Mouse (Mus musculus) granulocyte monocyte progenitor cell, adult 5-6 weeks (primary cell): ENCODE measurements at regions not wholly inside any gene's neighbourhood (a gene's known extent, or its start where the extent isn't known, plus 50 kb on each side); places are given as distances from the start of the nearest gene placed in this dataset.

Source experiments
- ATAC-seq: replicated peaks from 2 replicates; pipeline ENCODE4 v1.8.0; 2016; ENCODE audit warnings: mild to moderate bottlenecking, moderate TSS enrichment, inconsistent platforms; ENCODE audit not compliant: poor library complexity, severe bottlenecking

DNA sequence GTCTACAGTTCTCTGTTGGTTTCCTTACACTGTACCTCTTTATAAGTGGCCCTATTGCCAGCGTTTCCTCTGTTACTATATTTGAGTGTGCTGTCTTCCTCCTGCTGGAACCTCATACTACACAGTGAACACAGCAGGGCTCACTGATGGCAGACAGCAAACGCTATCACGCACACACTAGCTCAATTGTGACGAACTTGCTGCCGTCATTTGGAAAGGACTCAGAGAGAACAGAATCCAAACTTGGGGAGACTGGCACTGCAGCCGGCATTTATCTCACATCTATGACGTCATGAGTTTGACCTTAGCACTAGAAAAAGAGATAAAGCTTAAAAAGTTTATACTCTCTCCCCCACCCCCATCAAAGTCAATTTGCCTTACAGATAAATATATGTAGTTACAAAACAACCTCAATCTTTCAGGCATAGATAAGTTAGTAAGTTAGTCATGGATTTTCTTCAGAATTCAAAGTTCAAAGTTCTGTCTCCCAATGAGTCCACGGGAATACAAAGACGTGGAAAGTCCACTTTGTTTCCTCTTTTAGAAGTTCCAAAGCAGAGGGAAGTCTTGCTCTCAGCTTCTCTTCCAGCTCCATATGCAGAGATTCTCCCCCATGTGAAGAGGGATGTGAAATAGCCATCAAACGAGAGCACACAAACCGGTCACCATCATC is 196.8 kb downstream of the Sptssa start:
- peak; percentile 17 for ATAC-seq

DNA sequence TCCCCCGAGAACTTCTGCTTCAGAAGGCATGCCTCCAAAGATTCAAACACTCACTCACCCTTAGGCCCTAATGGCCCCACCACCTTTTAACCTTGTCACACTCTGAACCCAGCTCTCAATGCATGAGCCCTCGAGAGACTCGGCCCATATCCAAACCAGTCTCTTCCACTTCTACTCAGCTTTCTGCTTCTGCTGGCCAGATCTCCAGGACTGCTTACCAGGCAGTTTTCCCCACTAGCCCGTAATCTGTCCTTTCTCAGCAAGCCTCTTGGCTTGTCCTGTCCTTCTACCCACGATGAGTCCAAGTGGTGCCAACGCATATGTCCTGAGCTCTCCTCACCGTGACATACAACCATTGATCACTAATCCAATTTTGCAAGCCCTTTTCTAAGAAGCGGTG is 199.6 kb downstream of the Sptssa start:
- no peak for ATAC-seq

DNA sequence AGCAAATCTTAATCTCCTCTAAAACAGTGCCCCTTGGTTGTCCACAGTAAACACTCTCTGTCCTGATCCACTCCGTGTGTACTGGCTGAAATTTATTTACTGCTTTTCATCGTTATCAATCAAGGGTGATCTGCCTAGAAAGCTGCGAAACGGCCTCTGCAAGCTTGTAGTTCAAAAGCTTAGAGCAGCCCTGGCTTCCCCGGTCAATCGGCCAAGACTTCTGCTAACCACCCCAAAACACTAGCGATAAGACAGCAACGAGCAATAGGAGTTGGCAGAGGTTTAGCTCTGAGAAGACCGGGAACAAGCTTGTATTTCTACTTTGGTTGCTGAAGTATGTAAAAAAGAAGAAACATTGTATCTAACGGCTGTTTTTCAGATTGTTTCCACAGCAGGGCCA is 201.8 kb downstream of the Sptssa start:
- ATAC-seq = no peak

DNA sequence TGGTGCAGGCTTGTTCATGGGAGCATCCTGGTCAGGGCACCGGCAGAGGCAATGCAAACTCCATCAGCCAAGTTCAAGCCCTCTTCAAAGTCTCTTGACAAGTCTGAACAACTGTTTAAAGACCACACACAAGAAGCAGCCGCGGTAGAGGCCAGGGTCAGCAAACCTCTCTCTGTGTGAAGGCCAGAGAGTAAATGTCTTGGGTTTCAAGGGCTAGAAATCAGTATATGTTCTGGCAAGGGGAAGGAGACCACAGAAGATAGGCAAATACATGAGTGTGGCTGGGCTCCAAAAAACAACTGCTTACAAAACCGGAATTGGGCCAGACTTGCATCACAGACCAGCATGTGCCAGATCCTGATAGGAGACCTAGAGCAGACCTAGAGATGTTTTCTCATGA is 203.0 kb downstream of the Sptssa start:
- ATAC-seq = peak; percentile 92

DNA sequence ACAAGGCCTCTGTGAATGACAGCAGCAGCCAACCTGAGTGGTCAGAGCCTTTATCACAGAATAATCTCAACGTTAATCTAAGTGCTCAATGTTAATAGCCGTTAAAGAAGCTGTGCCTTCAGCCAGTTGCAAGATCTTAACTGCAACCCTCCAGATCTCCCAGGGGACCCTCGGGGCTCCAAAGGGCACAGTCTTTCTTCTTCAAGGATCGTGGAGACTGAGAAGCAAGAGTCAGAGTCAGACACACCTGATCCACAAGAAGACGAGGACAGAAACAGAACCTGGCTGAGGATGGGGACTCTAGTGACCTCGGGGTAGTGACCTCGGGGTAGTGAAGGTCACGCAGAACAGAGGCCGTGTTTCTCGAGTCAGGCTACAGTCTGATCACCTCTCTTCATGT is 206.0 kb downstream of the Sptssa start:
- ATAC-seq = no peak

DNA sequence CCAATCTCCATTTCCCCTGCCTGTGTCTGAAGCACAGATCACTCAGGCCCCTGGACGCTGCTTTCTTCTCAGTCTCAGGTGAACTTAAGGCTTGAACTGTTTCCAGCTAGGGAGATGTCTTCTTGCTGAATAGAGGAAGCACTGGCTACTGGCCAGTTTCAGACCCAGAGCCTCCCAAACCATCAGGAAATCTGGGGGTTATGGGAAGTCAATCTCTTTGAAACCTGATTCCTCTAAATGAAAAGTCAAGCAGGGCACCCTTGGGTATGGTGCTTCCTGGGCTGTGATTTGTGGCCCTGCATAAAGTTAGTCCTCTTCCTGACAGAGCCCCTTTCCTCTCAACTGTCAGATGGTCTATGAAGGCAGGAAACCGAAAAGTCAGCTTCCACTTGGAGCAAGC is 208.2 kb downstream of the Sptssa start:
- peak; percentile 44 for ATAC-seq

DNA sequence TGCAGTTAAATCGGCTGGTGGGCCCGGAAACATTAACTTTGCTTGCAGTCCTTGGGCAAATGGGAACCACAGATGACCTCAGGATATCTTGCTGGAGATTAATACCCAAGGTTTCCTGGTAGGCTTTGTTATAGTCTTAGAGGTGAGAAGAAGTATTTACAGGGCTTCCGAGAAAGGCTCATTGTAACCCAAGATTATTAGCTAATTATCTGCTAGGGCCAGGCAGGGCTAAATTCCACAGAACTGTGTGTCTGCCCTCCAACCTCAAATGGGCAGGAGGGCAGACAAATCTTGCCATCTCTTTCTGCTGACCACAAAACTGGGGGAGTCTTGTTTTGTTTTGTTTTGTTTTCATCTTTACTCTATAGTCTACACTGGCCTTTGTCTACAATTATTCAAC is 209.0 kb downstream of the Sptssa start:
- ATAC-seq = no peak

DNA sequence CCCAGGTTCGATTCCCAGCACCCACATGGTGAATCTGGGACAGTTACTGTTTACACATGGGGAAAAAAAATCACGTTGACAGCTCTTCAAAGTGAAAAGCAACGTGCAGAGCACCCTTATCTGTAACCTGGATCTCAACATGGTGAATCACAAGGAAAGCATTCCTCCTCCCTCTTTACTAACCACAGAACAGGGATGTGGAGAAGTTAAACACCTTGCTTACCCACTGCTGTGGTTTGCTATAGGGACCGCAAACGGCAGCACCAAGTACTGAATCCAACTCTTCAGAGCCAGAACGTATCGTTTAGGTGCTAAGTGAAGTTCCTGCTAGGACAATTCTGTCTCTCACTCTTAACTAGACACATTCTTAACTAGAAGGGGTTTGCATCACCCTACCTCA is 210.0 kb downstream of the Sptssa start:
- ATAC-seq = no peak

DNA sequence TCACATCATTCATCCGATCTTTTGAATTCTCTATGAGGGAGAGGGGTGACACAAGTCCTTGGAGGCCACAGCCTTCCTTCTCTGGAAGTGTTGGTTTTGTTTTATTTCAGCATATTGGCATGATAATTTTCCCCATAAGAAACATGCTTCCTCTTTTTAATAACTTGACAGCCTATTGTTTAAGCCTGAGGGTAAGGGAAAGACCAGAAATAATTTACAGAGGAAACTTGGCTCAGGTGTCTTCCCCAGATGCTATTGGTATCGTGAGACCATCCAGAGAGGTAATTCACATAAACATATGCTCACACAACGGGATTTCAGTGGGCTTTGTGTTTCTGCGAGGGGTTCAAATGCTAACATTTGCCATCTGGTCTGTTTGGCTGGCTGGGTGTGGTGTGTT is 212.0 kb downstream of the Sptssa start:
- peak; percentile 61 for ATAC-seq

DNA sequence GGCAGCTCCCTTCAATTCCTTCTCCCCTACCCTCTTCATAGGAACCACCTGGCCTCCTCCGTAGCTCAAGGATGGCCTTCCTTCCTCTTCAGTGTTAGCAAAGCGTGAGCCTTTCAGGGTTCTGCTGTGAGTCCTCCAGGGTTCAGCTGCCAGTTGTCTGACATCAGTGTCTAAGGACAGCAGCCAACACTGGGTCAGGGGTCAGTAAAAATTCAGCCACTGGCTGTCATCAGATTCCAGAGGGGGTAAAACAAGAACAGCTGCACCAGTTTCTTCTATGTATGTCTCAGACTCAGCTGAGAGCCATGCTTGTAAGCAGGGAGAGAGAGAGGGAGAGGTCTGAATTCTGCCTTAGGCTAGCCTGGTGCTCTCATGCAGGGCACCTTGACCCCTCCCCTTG is 213.1 kb downstream of the Sptssa start:
- ATAC-seq = 0 out of 2 replicates have a peak, but pooled peaks have one; percentile 21

DNA sequence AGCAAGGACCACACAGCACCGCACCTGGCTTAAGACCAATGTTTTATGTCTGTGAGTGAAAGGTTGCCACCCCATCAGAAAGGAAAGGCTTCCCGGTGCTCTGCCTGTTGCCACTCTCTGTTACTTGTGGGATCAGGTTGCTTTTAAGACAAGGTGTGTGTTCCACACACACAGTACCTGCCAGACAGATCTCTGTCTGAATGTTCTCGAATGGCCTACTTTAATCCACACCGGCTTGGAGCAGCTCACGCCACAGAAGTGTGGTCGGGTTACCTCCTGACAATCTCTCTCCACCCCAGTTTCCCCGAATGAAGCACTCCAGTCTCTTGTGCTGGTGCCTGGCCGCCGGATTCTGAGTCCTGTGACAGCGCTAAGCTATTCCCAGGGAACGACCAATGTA is 214.0 kb downstream of the Sptssa start:
- no peak for ATAC-seq

DNA sequence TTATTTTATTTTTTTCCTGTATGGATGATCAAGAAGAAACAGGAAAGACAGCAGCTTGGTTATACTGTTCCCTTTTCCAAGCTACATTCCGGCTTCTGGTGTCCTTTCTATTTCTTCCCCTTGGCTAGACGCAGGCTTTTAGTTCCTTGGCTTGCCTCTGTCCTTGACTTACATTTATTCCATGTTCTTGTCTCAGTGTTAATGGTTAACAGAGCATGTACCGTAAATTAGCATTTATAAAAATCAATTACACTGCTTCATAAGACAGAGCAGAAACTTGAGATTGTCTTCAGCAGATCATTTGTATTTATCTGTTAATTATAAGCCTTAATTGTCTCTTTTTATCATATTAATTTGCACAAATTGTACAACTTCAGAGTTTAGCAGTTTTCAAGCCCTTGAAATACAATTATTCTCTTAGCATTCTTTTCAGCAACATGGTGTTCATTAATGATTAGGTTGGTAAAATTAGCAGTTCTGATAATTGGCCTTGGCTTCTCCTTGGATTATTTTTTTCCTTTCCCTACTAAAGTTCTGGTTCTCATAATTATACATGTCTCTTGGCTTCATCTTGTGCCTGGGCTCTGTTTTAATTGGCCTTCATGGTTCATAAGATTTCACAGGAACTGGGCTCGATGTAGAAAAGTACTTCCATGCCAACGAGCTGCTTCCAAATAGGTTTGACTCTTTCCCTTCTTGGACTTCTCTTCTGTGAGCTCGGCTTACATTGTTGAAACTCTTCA is 215.4 kb downstream of the Sptssa start:
- ATAC-seq = no peak

DNA sequence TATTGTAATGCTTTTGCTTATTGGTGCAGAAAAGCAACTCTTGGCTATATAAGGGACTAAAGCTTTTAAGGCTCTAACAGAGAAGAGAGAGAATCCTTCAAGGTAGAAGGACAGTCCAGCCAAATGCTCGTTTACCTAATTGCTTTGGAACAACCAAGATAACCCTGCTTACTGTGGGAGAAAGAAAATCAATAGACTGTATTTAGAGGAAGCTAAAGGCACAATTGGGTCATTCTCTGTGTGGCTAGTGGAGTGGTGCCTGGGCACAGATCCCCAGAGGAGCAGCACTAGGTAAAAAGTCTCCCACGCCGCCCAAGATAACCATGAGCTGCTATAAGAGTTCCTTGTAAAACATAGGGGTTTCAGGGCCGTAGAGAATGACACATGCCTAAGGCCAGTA is 217.6 kb downstream of the Sptssa start:
- ATAC-seq = no peak

DNA sequence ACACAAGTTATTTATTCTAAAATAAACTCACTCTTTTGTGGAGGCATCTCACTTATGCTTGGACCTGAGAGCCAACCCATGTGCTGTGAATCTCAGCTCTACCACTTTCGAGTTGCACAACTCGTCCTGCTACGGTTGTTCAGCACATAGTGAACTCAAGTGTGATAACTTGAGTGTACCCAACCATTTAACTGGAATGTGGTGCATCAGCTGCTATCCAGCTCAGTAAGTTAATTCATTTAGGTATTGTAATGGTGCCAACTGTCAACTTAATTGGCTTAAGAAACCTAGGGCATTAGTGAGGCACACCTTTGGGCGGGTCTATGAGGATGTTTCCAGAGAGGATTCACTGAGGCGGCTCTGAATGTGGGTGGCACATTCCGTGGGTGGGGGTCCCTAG is 221.6 kb upstream of the Egln3 start:
- ATAC-seq = no peak

DNA sequence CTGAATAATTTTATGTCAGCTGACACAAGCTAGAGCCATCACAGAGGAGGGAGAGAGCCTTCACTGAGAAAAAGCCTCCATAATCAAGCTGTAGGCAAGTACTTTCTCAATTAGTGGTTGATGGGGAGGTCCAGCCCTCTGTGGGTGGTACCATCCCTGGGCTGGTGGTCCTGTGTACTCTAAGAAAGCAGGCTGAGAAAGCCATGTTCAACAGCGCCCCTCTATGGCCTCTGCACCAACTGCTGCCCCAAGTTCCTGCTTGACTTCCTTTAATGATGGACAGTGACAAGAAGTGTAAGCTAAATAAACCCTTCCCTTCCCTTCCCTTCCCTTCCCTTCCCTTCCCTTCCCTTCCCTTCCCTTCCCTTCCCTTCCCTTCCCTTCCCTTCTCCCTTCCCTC is 211.2 kb upstream of the Egln3 start:
- ATAC-seq = peak; percentile 25; the same call in 1 of the 2 replicates

DNA sequence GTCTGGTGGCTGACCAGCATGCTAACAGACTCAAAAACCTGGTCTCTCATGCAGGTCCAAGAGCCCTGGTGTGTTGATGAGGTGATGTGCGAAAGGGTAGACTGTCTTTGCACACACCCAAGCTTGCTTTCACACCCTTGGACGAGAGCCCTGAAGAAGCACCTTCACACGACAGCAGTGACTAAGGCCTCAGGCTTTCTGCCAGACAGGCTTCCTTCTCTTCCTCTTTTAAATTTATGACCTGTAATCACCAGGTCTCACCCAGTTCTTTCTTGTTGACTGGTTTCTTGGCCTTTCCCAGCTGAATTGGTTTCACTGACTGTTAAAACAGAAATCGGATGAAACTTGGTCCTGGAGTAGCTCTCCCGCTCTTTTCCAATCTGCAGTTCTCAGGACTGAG is 210.5 kb upstream of the Egln3 start:
- peak; percentile 48 for ATAC-seq

DNA sequence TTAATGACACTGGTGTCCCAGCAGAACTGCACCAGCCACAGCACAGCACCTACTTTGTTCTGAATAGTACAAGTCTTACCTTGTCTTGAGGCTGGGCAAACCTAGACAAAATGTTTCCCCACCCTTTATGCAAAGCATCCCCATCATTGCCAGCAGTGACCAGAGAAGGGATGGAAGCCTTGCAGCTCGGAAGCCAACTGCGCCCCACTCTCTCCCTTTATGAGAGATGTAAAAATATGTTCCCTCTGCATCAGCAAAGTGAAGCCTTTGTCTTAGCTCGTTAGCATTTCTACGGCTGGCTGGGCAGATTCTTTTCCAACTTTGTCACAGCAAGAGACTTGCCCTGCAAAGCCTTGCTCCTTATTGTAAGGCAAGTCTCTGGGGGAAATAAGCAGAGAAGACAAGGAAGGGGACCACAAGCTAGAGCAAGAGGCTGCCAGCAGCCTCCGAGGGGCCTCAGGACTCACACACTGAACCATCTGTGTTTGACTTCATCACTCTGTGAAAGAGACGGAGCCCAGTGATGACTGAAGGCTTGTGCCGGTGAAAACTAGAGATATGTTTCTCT is 206.5 kb upstream of the Egln3 start:
- ATAC-seq = no peak

DNA sequence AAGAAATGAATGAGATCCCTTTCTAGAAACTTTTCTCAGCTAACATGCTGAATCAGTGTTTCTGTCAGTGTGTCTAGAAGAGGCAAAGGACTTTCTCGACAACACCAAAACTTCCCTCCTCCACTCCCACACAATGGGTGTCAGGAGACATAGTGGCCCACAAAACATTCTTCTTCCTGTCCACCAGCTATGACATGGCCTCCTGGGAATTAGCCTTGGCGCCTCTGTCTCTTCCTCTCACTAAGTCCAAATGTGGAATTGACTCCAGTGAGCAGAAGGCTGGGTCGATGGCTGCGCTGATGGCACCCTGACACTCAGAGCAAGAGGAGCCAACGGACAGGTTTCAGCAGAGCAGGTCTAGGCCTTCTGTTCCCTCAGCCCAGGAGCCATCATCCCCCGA is 205.2 kb upstream of the Egln3 start:
- no peak for ATAC-seq

DNA sequence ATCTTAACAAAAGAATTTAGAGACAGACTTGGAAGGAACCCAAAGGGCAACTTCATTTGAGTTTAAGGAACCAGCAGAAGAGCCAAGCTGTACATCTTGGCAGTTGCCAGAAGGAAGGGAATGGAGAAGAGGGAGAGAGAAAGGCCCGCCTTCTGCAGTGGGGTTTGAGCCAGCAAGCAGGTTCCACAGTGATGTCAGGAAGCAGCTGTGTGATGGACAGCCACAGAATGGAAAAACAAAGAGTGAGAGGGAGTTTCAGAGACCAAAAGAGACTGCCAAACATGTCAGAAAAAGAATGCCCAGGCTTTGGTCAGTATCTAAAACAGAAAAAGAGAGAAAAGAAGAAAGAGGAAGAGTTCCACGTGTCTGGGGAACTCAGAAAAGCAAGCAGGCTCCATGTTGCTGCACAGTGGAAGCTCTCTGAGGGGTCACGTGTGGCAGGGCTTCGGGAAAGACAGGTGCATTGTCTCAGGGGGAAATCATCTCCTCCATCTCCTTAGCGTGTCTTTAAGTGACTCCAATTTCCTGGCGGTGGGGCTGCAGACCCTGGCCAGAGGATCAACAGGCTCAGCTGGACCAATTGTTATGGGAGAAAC is 203.7 kb upstream of the Egln3 start:
- 0 out of 2 replicates have a peak, but pooled peaks have one; percentile 8 for ATAC-seq

DNA sequence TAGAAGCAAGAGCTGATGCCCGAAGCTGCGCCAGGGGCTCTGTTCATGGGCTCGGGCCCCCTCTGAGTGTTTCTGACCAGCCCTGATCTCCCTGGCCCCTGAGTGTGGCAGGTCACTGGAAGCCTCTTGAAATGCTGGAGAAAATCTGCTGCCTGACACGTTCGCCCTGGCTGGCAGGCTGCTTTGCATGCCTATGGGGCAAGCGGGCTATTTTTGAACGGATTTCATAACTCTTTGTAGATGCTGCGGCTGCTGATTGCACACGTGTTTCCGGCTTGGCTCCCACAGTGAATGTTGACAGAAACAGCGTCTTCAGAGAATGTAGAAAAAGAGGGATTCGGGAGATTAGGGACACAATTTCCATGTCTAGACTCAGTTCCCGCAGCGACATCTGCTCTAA is 201.4 kb upstream of the Egln3 start:
- peak; percentile 89 for ATAC-seq

DNA sequence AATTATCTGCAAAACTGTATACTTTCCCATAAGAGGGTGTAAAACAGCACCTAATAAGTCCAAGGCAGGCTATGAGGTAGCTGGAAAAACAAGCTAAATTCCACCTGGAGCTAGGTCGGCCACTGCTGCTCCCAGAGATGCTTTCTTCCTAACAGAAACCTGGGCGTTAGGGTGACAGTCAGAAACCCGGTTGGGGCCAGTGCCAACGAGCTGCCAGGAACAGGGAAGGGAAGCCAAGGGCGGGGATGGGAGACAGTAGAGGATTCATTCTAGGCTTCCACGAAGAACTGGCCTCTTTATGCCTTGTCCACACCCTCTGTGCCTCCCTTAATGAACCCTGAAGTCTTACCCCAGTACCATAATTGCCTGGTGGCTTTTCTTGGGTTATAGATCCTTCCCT is 198.9 kb upstream of the Egln3 start:
- no peak for ATAC-seq
